Comparison of ENCODE assay signal across 8 mouse cellular contexts in genomic region chr3:51701281-51701751, GRCm38 (mm10). TPM values are rescaled to one million over a fixed set of nuclear protein-coding genes. Genes with fewer than 3 reads are reported as not detected.
DNase-seq lines count a peak whose midpoint lies in the region; ATAC-seq lines count a peak whose summit lies in the region.

No protein-coding gene starts in this region.

- peaks cover 16% of the 10 kb centered on the region for H3K36me3 ChIP-seq in hindbrain, embryonic 10.5 days
- peaks cover 6% of the 10 kb centered on the region; the same call in 1 of the 2 replicates for H3K36me3 ChIP-seq in lung, embryonic 15.5 days

- H3K27me3 ChIP-seq in hindbrain, embryonic 10.5 days (ENCODE audit: insufficient read depth, poor library complexity, severe bottlenecking) = no peaks in the 10 kb centered on the region
- H3K27me3 ChIP-seq in lung, embryonic 15.5 days = no peaks in the 10 kb centered on the region

- WGBS in hindbrain, embryonic 10.5 days = under 1% methylated on average over 27 of the region's 27 CpGs
- under 1% methylated on average over 27 of the region's 27 CpGs for whole genome bisulfite sequencing in lung, embryonic 15.5 days

- no peaks in the 10 kb centered on the region; the same call in 1 of the 2 replicates for H3K9me3 ChIP-seq in hindbrain, embryonic 10.5 days
- H3K9me3 ChIP-seq in lung, embryonic 15.5 days = no peaks in the 10 kb centered on the region

- H3K4me1 ChIP-seq in hindbrain, embryonic 10.5 days (replicated peaks) = peaks cover 38% of the 10 kb centered on the region
- peaks cover 23% of the 10 kb centered on the region for H3K4me1 ChIP-seq in lung, embryonic 15.5 days

- H3K27ac ChIP-seq in hindbrain, embryonic 10.5 days = peak overlapping the region; percentile 91
- H3K27ac ChIP-seq in lung, embryonic 15.5 days = peak overlapping the region; percentile 70

- H3K9ac ChIP-seq in lung, embryonic 15.5 days = peak overlapping the region; percentile 39

- peak; percentile 94 for DNase-seq in MN1 (ENCODE audit: low spot score)
- peak; percentile 93 for DNase-seq in cerebellum, adult 8-10 months
- DNase-seq in hindbrain, embryonic 10.5 days (ENCODE audit: low spot score) = peak; percentile 95
- DNase-seq in layer of hippocampus, adult 9-10 months (ENCODE audit: low spot score) = peak; percentile 32
- peak; percentile 33 for DNase-seq in ovary, postnatal 10 days (ENCODE audit: low spot score)
- peak; percentile 83 for DNase-seq in thymus, postnatal 14 days

- peak overlapping the region; percentile 46 for H3K4me3 ChIP-seq in hindbrain, embryonic 10.5 days
- H3K4me3 ChIP-seq in lung, embryonic 15.5 days = peak overlapping the region; percentile 39

- ATAC-seq in frontal cortex, adult (ENCODE audit: low TSS enrichment) = peak; percentile 73
- ATAC-seq in lung, embryonic 15.5 days (ENCODE audit: borderline replicate concordance, extremely low read depth, low FRiP score, low TSS enrichment) = peak; percentile 90

- H3K4me2 ChIP-seq in lung, embryonic 15.5 days = peak overlapping the region; percentile 80

RNA-seq across cellular contexts. Expression of gene Mgst2, which starts 41.2 kb away (rescaled TPM):
- 0.42 TPM in 1 of 2 replicates, not detected in the other for polyA plus RNA-seq in hindbrain, embryonic 10.5 days (2016; fragmentation: Nextera tagmentation; extraction: Ambion mirVana)
- polyA plus RNA-seq in lung, embryonic 15.5 days (2015; fragmentation: Nextera tagmentation; extraction: Ambion mirVana) = 2.8 and 3.2 TPM in 2 replicates

Comparison
In these comparisons a context has a peak if more than half of its experiments do, and no peak if none do; other contexts are left out.
1. Peak in every context shown above with its lines: DNase-seq, ATAC-seq, H3K4me3 ChIP-seq and H3K27ac ChIP-seq.
2. DNase-seq: peak in every context shown above with its lines; median percentile 95 in hindbrain, embryonic 10.5 days; 94 in MN1; 93 in cerebellum, adult 8-10 months; 83 in thymus, postnatal 14 days; 33 in ovary, postnatal 10 days; 32 in layer of hippocampus, adult 9-10 months.